Mouse (Mus musculus) erythroid progenitor cell, adult 5-6 weeks (primary cell): ENCODE measurements around the gene Ppp1r27. TPM values are rescaled to one million over a fixed set of nuclear protein-coding genes. Genes with fewer than 3 reads are reported as not detected.

Experiments
- ATAC-seq: replicated peaks from 2 replicates; pipeline ENCODE4 v1.8.0; 2016; ENCODE audit warnings: moderate number of reproducible peaks, mild to moderate bottlenecking, moderate TSS enrichment, inconsistent platforms; ENCODE audit not compliant: poor library complexity, low FRiP score, severe bottlenecking
- total RNA-seq, 2 experiments: library from RNA; stranded (forward) in 1 of 2; stranded (reverse) in 1 of 2; fragments of 150-400 nt in 1 of 2; fragments of 186-747, 209-891 nt in 1 of 2; gene quantifications; 2 replicates each; pipeline versions ENCODE4 v1.2.3 to v1.2.4; 2015 to 2017; ENCODE audit warnings: low replicate concordance in 2 of 2

Gene Ppp1r27
- total RNA-seq, 2 experiments from 2014 or later: not detected

DNA sequence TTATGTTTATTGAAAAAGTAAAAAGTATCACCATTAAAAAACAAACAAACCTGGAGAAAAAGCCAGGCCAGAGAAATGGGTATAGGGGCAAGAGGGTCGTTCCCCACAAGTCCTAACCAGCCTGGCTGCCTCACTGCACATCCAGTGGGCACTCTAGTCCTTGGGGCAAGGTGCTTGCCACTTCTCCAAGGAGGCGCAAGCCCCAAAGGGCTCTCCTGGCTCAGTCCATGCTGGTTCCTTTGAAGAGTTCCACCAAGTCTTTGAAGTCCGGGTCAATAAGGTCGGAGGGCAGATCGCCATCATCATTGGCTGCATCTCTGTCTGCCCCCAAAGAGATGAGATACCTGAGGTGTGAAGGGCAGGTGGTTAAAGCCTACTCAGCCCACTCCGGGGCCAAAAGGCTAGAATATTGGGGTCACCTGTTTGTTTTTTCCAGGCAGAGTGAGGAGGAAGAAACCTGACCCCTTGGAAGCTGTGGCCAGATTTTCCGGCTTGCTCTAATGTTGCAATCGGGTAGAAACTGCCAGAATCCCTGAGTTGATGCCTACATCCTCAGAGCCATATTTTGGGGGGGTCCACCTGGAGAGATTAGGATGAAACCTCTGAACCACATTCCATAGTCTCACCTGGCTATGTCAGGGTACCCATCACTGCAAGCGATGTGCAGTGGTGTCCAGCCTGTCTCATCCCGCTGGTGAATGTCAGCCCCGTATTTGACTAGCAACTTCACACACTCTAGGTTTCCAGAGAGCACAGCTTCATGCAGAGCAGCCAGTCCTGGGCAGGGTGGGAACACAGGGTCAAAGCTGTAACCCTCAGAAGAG is 734 bp downstream of the Ppp1r27 start:
- ATAC-seq: no peak

DNA sequence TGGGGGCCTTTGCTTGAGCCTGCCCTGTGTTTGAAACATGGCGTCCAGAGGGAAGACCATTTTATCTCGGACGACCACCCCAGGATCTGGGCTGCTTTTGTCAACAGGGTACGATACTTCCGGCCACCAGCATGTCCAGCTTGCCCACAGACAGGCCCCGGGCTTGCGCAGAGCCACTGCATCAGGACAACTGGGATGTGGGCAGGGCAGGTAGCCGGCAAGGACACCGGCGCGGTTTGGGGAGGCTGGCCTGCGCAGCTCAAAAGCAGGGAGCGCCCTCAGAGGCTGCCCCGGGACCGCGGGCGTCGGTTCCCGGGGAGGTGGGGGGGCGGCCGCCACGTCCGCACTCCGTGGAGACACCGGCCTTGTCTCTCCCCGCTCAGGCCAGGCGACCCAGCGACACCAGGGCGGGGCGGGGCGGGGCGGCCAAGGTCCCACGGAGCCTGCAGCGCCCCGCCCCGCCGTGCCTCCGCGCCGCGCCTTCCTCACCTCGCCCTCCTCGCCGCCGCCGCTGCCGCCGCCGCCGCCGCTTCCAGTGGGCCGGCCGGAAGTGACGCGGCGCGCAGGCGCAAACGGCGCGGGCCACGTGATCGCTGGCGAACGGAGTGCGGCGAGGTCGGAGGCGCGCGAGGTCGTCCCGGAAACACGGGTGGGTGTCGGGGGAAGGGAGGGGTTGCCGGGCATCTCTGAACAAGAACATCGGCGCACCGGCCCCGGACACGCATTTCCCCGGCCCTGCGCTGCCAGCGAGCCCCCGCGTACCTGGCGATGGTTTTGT is 1.6 kb downstream of the Ppp1r27 start, which contains the start of gene Mcrip1:
Gene Mcrip1, minus strand, starts transcription at position 560 of the 778 bp plus-strand sequence.
- ATAC-seq: peak; percentile 91

DNA sequence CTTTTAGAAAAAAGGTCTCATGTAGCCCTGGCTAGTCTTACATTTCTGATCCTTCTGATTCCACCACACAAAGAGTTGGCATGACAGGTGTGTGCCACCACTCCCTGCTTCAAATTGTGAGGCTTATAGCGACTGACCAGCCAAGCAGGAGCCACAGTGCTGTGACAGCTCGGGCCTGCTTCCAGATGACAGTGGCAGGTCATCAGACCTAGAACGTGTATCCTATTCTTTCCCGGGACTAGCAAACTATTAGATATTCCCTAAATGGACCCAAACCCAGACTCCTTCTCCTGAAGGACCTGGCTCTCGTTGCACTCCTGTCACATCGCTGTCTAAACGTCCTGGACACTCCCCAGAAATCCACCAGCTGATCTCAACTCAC is 2.2 kb downstream of the Ppp1r27 start:
- ATAC-seq: peak; percentile 17; the same call in 1 of the 2 replicates

DNA sequence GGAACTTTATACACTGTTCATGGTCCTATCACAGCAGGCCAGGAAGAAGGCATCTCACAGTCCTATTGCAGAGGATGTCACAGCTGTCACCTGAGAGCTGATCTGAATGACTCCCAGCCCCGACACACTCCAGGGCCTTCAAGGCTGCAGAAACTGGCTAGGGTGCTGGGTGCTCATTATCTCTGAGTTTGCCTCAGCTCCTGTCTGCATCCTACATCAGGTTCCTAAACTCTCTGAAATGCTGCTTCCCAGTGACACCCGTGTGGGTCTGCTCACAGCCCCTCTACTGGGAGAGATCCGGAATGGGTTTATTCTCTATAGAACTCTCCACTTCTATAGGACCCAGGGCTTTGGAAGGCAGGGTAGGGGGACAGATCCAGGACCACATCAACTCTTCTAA is 2.7 kb downstream of the Ppp1r27 start:
- no peak for ATAC-seq

DNA sequence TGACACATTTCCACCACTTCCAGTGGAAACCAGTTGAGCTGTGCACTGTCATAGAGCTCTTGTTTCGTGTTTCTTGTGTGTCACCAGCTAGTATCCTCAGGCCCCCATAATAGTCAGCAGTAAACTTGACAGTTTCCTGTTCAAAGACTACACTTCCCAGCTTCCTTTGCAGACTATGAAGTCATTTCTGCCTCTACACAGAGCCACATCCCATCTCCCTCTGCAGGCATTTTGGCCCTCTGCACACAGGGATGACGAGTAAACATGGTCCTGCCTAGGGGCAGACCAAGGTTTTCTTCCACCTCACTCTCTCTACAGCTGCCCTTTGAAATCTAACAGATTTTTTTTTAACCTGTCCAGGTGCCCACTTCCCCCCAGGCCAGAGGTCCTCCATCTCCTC is 3.5 kb downstream of the Ppp1r27 start:
- ATAC-seq: no peak

DNA sequence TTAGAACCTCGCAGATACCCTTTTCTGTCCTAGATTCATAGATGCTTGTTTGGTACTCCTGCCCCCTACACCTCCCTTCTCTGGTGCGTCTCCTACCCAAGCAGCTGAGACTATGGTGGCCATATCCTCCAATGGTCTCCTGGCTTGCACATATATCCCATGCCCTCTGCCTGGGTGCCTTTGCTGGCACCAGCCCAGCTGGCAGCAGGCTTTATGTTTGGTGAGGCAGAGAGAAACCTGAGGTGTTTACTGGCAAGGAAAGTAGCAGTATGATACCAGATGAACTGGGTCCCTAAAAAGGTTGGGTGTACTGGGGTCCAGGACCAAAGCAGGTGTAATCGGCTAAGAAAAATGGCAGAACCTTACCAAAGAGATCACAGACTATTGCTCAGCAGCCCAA is 5.0 kb downstream of the Ppp1r27 start:
- no peak for ATAC-seq

DNA sequence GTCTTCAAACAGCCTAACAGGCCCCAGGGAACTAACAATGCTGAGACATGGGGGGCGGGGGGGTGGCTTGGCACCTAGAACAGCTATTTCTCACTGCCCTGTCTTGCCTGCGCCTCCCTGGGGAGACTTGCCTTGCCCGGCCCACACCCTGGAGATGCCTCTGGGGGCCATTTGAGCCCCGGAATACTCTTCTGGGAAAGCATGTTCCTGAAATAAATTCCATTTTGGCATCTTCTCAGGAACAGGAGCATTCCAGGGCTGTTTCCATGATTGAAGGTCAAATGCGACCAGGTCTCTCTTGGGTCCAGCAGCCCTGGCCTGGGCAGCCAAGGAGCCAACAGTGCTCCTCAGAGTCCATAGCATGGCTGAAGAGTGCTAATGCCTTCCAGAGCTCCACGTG is 8.6 kb downstream of the Ppp1r27 start:
- ATAC-seq: no peak

DNA sequence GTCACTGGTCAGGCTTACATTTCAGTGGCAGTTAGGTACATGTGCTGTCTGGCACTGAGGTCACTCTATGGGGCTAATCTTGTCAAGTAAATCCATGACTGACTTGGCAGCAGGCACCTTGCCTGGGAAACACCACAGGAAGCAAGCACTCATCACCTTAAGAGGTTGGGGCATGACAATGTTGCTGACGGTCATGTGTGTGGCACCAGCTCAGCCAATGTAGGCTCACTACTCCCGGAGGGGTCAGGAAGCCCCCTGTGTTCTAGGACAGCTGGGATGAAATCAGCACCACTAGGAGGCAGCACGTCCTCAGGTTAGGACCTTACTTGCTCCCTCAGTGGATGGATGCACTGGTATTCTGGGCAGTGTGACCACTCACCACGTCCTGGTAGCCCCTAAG is 9.0 kb downstream of the Ppp1r27 start:
- ATAC-seq: no peak

DNA sequence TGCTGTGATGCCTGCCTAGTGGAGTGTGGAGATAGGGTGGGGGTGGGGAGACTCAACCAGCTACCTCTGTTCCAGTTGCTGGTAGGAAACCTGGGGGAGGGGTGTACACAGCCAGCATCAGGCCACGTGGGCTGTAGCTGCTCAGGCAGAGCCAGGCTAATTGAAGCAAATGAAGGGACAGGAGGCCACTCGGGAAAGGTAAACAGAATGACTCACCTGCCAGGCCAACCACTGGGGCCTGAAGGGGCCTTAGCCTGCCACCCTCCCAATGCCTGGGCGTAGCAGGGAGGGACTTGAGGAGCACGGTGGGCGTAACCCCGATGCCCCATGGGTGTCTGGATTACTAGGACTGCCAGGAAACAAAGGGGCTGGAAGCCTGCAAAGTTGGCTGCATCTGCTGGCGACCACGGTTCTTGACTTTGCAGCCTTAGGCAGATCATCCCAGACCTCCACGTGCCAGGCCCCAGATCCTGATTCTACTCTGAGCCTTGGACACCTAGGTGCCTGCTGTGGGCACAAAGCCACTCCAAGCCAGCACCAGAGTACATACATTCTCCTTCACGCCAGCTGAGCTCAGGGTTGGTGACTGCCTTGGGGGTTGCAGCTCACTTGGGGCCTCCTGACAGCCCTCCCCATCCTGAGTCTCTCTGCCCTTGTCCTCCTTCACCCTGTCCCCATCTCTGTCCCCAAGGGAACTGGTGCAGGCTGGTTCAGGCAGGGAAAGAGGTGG is 11.5 kb downstream of the Ppp1r27 start:
- ATAC-seq: no peak

DNA sequence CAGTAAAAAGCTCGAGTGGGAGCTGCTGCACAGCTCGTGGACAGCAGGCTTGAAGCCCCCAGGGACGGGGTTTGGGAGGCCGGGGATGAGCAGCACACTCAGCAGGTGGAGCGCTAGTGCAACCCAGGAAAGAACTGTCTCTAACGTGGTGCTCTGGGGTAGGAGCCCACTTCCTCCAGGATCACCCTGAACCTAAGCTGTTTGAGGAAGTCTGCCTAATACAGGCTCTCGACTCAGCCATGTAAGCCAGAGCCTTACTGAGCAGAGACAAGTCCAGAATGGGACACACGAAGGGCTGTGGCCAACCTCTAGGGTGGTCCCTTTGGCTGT is 12.0 kb downstream of the Ppp1r27 start:
- ATAC-seq: no peak

DNA sequence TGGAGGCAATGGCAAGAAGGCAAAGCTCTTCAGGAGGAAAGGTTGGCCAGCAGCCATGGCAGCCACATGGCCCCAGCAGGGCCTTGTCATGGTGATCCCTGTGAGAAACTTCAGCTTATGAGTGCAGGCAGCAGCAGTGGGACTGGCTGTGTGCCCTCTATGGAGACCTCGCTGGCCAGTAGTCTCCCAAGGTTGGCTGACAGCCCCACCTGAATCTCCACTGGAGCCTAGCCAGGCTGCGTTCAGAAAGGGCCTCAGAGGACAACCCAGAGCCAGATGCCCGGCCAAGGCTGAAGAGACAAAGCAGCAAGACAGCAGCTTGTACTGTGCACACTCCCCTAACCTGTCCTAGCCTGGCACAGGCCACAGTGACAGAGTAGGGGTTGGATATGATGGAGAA is 12.4 kb downstream of the Ppp1r27 start:
- no peak for ATAC-seq

DNA sequence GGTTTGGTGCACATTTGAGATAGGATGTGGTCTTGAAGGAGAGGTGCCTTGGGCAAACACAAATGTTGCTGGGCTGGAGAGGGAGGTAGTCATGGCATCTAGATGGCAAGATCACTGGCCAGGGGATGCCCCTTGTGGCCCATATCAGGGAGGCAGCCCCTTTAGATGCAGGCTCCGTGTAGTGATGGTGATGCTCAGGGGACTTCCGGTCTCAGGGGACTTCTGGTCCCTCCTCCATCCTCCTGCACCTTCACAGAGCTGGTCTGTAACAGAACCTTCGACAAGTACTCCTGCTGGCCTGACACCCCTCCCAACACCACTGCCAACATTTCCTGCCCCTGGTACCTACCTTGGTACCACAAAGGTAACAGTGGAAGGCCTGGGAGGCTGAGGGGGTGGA is 15.1 kb downstream of the Ppp1r27 start:
- no peak for ATAC-seq

DNA sequence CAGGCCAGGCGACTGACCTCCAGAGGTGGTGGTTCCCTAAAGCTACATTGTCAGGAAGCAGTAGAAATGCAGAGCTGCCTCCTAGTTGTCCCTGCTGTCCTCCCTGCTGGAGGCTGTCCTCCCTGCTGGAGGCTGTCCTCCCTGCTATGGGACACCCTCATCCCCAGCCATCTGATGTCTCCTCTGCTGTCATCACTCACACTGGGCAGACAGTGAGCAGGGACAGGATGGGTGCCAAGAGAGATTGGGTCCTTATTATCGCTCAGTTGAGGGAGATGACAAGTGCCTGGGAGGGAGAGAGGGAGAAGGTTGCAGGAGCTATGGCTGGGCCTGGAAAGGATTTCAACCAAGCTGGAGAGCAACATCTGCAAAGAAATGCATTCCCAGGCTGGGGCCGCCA is 15.8 kb downstream of the Ppp1r27 start:
- ATAC-seq: no peak

DNA sequence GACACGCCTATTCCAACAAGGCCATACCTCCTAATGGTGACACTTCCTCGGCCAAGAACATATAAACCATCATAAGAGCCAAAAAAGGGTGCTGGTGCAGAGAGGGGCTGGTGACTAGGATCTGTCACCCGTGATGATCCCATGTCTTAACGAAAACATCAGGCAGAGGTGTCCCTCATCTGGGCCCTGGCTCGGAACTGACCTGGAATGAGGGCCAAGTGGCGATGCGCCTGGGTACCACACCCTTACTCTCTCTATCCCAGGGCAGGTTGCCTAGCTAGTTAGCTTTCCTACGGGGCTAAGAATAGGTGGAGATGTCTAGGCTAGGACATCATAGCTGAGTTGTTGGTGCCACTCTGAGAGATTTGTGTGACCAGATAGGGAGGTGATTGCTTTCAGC is 16.8 kb downstream of the Ppp1r27 start:
- no peak for ATAC-seq

DNA sequence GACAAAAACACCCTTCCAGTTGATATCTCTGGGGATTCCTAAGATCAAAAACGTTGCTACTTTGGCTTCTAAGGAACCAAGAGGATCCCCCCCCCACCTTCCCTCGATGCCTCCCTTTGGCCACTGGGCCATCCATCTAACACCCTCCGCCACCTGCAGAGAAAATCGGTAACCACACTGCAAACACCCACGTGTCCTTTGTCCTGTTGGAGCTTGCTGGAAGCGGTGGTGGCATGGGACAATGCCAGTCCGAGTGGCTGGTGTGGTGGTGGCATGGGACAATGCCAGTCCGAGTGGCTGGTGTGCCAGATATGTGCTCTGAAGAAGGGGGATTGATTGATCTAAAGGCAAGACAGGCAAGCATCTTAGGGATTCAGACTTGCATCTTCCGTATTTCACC is 19.3 kb downstream of the Ppp1r27 start:
- no peak for ATAC-seq

DNA sequence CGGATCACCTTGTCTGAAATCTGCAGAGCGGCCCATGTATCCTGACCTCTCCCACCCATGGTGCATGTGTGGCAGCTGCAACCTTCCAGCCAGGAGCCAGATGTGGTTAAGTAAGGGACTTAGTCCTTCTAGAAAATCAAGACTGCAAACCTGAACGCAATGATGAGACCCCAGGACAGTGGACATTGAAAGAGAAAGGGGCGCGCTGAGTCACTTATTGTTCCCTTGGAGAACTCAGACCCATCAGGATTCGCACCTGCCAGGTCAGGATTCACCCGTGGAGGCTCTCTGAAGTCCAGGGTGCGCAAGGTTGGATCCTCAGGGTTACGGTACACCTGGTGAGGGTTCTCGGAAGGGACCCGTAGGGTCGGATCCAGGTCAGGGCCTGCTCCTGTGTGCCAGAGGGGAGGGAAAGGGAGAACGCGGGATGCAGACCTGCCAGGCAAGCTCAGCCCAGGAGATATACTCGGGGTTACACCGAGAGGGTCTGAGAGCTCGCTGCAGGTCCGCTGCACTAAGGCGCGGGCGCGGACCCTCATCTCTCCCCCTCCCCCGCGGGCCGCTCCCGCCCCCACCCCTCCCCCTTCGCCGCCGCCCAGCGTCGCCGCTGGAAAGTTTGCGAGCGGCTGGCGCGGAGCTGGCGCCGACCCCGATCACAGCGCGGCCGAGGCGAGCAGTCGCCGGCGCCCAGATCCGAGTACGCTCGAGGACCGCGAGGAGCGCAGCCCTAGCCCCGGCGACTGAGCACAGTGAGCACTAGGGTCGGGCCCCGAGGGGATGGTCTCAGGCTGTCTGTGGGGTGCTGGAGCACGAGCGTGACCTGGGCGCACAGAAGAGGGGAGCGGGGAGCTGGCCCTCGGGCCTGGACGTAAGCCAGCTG is 20.6 kb downstream of the Ppp1r27 start, which contains the start of gene Gcgr:
Gene Gcgr, plus strand, starts transcription at position 615 of the 880 bp plus-strand sequence.
- ATAC-seq: no peak

DNA sequence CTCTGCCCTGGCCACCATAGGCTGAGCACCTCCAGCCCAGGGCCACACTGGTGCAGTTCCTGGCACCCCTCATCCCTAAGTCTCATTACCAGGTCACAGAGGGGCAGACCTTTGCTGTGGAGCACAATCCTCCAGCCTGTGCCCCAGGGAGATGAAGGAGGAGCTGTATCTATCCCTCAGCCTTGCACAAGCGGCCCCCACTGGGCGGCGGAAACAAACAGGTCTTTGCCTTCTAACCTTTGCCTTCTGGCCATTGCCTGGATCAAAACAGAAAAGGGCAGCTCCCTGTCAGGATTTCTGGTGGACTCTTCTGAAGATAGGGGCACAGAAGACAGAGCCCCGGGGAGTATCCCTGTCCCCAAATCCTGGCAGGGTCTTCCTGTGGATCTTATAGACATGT is 22.0 kb downstream of the Ppp1r27 start:
- no peak for ATAC-seq

DNA sequence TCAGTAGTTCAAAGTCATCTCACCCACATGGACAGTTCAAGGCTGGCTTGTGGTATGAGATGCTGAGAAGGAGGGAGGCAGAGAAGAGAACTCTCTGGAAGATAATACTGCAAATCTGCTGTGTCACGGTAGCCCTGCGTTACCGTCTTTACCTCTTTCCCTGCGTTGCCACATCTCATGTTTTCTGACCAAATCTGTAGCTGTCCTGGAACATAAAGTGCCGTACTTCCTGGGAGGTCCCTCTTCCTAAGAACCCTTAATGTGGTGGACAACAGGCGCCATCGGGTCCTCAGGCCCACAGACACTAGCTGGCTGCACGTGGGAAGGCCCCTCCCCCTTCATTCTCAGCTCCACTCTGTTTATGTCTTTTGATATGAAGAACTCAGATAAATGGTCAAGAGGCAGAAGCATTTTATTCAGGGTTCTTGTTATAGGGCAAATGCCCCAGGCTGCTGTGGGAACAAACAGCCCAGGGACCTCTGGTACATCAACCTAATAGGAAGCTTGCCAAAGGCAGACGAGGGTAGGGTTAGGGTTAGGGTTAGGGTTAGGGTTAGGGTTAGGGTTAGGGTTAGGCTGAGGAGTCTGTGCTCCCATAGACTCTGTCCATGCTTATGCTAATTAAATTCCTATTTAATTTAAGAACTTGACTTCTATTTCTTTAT is 23.1 kb downstream of the Ppp1r27 start:
- ATAC-seq: peak; percentile 66

DNA sequence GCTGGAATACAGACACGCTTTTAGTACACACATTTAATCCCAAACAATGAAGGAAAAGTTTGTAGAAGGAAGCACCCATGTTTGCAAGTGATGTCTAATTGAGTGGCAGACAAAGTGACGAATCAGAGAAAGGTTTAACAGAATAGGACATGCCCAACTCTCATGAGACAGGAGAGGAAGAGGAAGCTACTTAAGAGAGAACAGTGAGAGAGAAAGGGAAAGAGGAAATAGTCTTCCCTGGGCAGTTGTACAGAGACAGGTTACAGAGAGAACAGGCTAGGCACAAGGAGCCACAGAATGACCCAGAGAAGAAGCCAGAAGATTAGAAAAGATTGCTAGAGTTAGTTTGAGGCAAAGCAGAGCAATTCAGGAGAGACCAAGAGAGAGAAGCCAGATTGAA is 25.0 kb downstream of the Ppp1r27 start:
- no peak for ATAC-seq
